Mouse (Mus musculus): Measurements from ENCODE around the gene Lrrc49. TPM values are rescaled to one million over a fixed set of nuclear protein-coding genes. Genes with fewer than 3 reads are reported as not detected.

Gene Lrrc49
- polyA plus RNA-seq (2015; fragmentation: Nextera tagmentation; extraction: Ambion mirVana), result 9.4 and 10.1 TPM in 2 replicates

GRCm38 (mm10) chr9:60687891-60688324, at the start of gene Lrrc49:
Gene Lrrc49, minus strand, starts transcription at chr9:60688158.
- peaks cover 7% of the 10 kb centered on the region for H3K4me1 ChIP-seq (replicated peaks)
- H3K27me3 ChIP-seq, result no peaks in the 10 kb centered on the region
- peak within 1 kb of the TSS; percentile 80 for H3K4me2 ChIP-seq
- H3K4me3 ChIP-seq, result peak within 1 kb of the TSS; percentile 73
- no peaks in the 10 kb centered on the region for H3K9me3 ChIP-seq (replicated peaks)
- peak within 1 kb of the TSS; percentile 60 for H3K9ac ChIP-seq
- 0% methylated on average over 21 of the region's 21 CpGs for WGBS
- ATAC-seq (replicated peaks; ENCODE audit: insufficient number of reproducible peaks, insufficient read depth, low FRiP score, low read depth), result peak; percentile 91
- no peaks in the 10 kb centered on the region for H3K36me3 ChIP-seq
- H3K27ac ChIP-seq, result peak within 1 kb of the TSS; percentile 73

GRCm38 (mm10) chr9:60734321-60734720, 46.4 kb upstream of the Lrrc49 start:
- no peaks in the 10 kb centered on the region for H3K9me3 ChIP-seq (replicated peaks)
- no peak overlapping the region for H3K27ac ChIP-seq
- no peak overlapping the region for H3K4me3 ChIP-seq
- H3K27me3 ChIP-seq, result no peaks in the 10 kb centered on the region
- no peaks in the 10 kb centered on the region for H3K4me1 ChIP-seq (replicated peaks)
- ATAC-seq (replicated peaks; ENCODE audit: insufficient number of reproducible peaks, insufficient read depth, low FRiP score, low read depth), result no peak
- H3K36me3 ChIP-seq, result no peaks in the 10 kb centered on the region
- no peak overlapping the region for H3K4me2 ChIP-seq
- 88% methylated on average over 2 of the region's 2 CpGs for WGBS
- no peak overlapping the region for H3K9ac ChIP-seq

GRCm38 (mm10) chr9:60724968-60725367, 37.0 kb upstream of the Lrrc49 start:
- Histone ChIP-seq H3K9me3 (replicated peaks) (no peaks in the 10 kb centered on the region), H3K27me3 (no peaks in the 10 kb centered on the region), H3K4me3 (no peak overlapping the region), H3K4me2 (no peak overlapping the region), H3K27ac (no peak overlapping the region), H3K4me1 (replicated peaks) (no peaks in the 10 kb centered on the region), H3K9ac (no peak overlapping the region), H3K36me3 (no peaks in the 10 kb centered on the region)
- 90% methylated on average over 7 of the region's 7 CpGs for WGBS
- ATAC-seq (replicated peaks; ENCODE audit: insufficient number of reproducible peaks, insufficient read depth, low FRiP score, low read depth), result no peak

- Histone ChIP-seq H3K4me1 (replicated peaks) (no peaks in the 10 kb centered on the region), H3K9me3 (replicated peaks) (no peaks in the 10 kb centered on the region), H3K36me3 (no peaks in the 10 kb centered on the region), H3K27ac (no peak overlapping the region), H3K4me3 (no peak overlapping the region), H3K4me2 (no peak overlapping the region), H3K27me3 (0 out of 2 replicates have a peak, but pooled peaks cover under 1% of the 10 kb centered on the region), H3K9ac (no peak overlapping the region)
- 80% methylated on average over 3 of the region's 3 CpGs for WGBS
- ATAC-seq (replicated peaks; ENCODE audit: insufficient number of reproducible peaks, insufficient read depth, low FRiP score, low read depth), result no peak
Measured at GRCm38 (mm10) chr9:60719687-60720086, 31.7 kb upstream of the Lrrc49 start.

GRCm38 (mm10) chr9:60718284-60718683, 30.3 kb upstream of the Lrrc49 start:
- H3K9me3 ChIP-seq (replicated peaks), result no peaks in the 10 kb centered on the region

GRCm38 (mm10) chr9:60715828-60716227, 27.9 kb upstream of the Lrrc49 start:
- Histone ChIP-seq H3K27ac (no peak overlapping the region), H3K9me3 (replicated peaks) (no peaks in the 10 kb centered on the region), H3K4me1 (replicated peaks) (peaks cover 15% of the 10 kb centered on the region), H3K27me3 (peaks cover 19% of the 10 kb centered on the region), H3K36me3 (no peaks in the 10 kb centered on the region), H3K4me3 (no peak overlapping the region), H3K9ac (no peak overlapping the region), H3K4me2 (no peak overlapping the region)
- WGBS, result 46% methylated on average over 5 of the region's 5 CpGs
- no peak for ATAC-seq (replicated peaks; ENCODE audit: insufficient number of reproducible peaks, insufficient read depth, low FRiP score, low read depth)

More at GRCm38 (mm10) chr9:60718284-60718683, 30.3 kb upstream of the Lrrc49 start:
- Histone ChIP-seq H3K36me3 (no peaks in the 10 kb centered on the region), H3K4me1 (replicated peaks) (peaks cover 8% of the 10 kb centered on the region), H3K9ac (no peak overlapping the region), H3K4me3 (no peak overlapping the region), H3K4me2 (no peak overlapping the region), H3K27me3 (peaks cover 13% of the 10 kb centered on the region), H3K27ac (no peak overlapping the region)
- WGBS, result 53% methylated on average over 3 of the region's 3 CpGs
- ATAC-seq (replicated peaks; ENCODE audit: insufficient number of reproducible peaks, insufficient read depth, low FRiP score, low read depth), result no peak

GRCm38 (mm10) chr9:60715271-60715670, 27.3 kb upstream of the Lrrc49 start:
- Histone ChIP-seq H3K27me3 (peaks cover 19% of the 10 kb centered on the region), H3K36me3 (no peaks in the 10 kb centered on the region), H3K4me1 (replicated peaks) (peaks cover 15% of the 10 kb centered on the region), H3K9ac (no peak overlapping the region), H3K9me3 (replicated peaks) (no peaks in the 10 kb centered on the region), H3K4me2 (no peak overlapping the region), H3K4me3 (no peak overlapping the region), H3K27ac (no peak overlapping the region)
- no peak for ATAC-seq (replicated peaks; ENCODE audit: insufficient number of reproducible peaks, insufficient read depth, low FRiP score, low read depth)
- 82% methylated on average over 4 of the region's 4 CpGs for WGBS

- ATAC-seq (replicated peaks; ENCODE audit: insufficient number of reproducible peaks, insufficient read depth, low FRiP score, low read depth), result no peak
- 55% methylated on average over 6 of the region's 6 CpGs for WGBS
- H3K4me2 ChIP-seq, result peak overlapping the region; percentile 100; the same call in 1 of the 2 replicates
Measured at GRCm38 (mm10) chr9:60714191-60714590, 26.2 kb upstream of the Lrrc49 start.

GRCm38 (mm10) chr9:60713616-60714015, 25.7 kb upstream of the Lrrc49 start:
- Histone ChIP-seq H3K4me3 (peak overlapping the region; percentile 71), H3K36me3 (no peaks in the 10 kb centered on the region), H3K27me3 (peaks cover 19% of the 10 kb centered on the region), H3K9me3 (replicated peaks) (no peaks in the 10 kb centered on the region), H3K4me2 (peak overlapping the region; percentile 100), H3K27ac (no peak overlapping the region), H3K4me1 (replicated peaks) (peaks cover 15% of the 10 kb centered on the region), H3K9ac (no peak overlapping the region)
- 59% methylated on average over 4 of the region's 4 CpGs for WGBS
- ATAC-seq (replicated peaks; ENCODE audit: insufficient number of reproducible peaks, insufficient read depth, low FRiP score, low read depth), result no peak

More at GRCm38 (mm10) chr9:60714191-60714590, 26.2 kb upstream of the Lrrc49 start:
- peaks cover 19% of the 10 kb centered on the region for H3K27me3 ChIP-seq
- H3K9me3 ChIP-seq (replicated peaks), result no peaks in the 10 kb centered on the region
- no peaks in the 10 kb centered on the region for H3K36me3 ChIP-seq
- peaks cover 15% of the 10 kb centered on the region for H3K4me1 ChIP-seq (replicated peaks)
- no peak overlapping the region for H3K27ac ChIP-seq
- no peak overlapping the region for H3K4me3 ChIP-seq
- H3K9ac ChIP-seq, result no peak overlapping the region

GRCm38 (mm10) chr9:60712771-60713541, 25.0 kb upstream of the Lrrc49 start, which contains the start of gene Larp6:
Gene Larp6, plus strand, starts transcription at chr9:60712989.
- Histone ChIP-seq H3K9me3 (replicated peaks) (no peaks in the 10 kb centered on the region), H3K4me2 (peak within 1 kb of the TSS; percentile 100), H3K4me3 (peak within 1 kb of the TSS; percentile 71), H3K4me1 (replicated peaks) (peaks cover 15% of the 10 kb centered on the region), H3K36me3 (no peaks in the 10 kb centered on the region), H3K27me3 (peaks cover 19% of the 10 kb centered on the region), H3K27ac (no peak within 1 kb of the TSS), H3K9ac (peak within 1 kb of the TSS; percentile 76)
- ATAC-seq (replicated peaks; ENCODE audit: insufficient number of reproducible peaks, insufficient read depth, low FRiP score, low read depth), result peak; percentile 58
- 2% methylated on average over 66 of the region's 66 CpGs for WGBS

- 71% methylated on average over 5 of the region's 5 CpGs for WGBS
- peaks cover 15% of the 10 kb centered on the region for H3K4me1 ChIP-seq (replicated peaks)
- H3K4me3 ChIP-seq, result no peak overlapping the region
- H3K9ac ChIP-seq, result no peak overlapping the region
- peaks cover 19% of the 10 kb centered on the region for H3K27me3 ChIP-seq
- H3K27ac ChIP-seq, result no peak overlapping the region
- no peaks in the 10 kb centered on the region for H3K36me3 ChIP-seq
- ATAC-seq (replicated peaks; ENCODE audit: insufficient number of reproducible peaks, insufficient read depth, low FRiP score, low read depth), result no peak
- no peaks in the 10 kb centered on the region for H3K9me3 ChIP-seq (replicated peaks)
- no peak overlapping the region for H3K4me2 ChIP-seq
Measured at GRCm38 (mm10) chr9:60712011-60712410, 24.1 kb upstream of the Lrrc49 start.

- H3K9ac ChIP-seq, result no peak overlapping the region
- peaks cover 15% of the 10 kb centered on the region for H3K4me1 ChIP-seq (replicated peaks)
- H3K4me2 ChIP-seq, result no peak overlapping the region
- H3K4me3 ChIP-seq, result no peak overlapping the region
- 79% methylated on average over 6 of the region's 6 CpGs for WGBS
- H3K27ac ChIP-seq, result no peak overlapping the region
- no peaks in the 10 kb centered on the region for H3K9me3 ChIP-seq (replicated peaks)
- peaks cover 18% of the 10 kb centered on the region for H3K27me3 ChIP-seq
- no peaks in the 10 kb centered on the region for H3K36me3 ChIP-seq
- ATAC-seq (replicated peaks; ENCODE audit: insufficient number of reproducible peaks, insufficient read depth, low FRiP score, low read depth), result no peak
Measured at GRCm38 (mm10) chr9:60709721-60710120, 21.8 kb upstream of the Lrrc49 start.

Data from heart, embryonic 15.5 days (tissue).